Mouse (Mus musculus) splenic B cell, adult 2 months (primary cell): Measurements from ENCODE around the gene Zfp560.
"Not testable (repeated sequence)": the region's sequence is repeated elsewhere in the genome, so short reads cannot be mapped to it uniquely, and the experiment has no call there.

Source experiments
- DNase-seq: peaks from one replicate; pipeline ENCODE4 v3.0.0-alpha.2; 2011; ENCODE audit warnings: low read depth, low spot score
- H3K27me3 ChIP-seq: 2 replicates; pipeline ENCODE4 v1.6.1; 2012; ENCODE audit warnings: mild to moderate bottlenecking, low read length, moderate library complexity, mixed read lengths; ENCODE audit not compliant: control insufficient read depth, poor library complexity, insufficient read depth, severe bottlenecking
- H3K36me3 ChIP-seq: 2 replicates; pipeline ENCODE4 v1.6.1; 2012; ENCODE audit warnings: mild to moderate bottlenecking, low read length, moderate library complexity, mixed read lengths; ENCODE audit not compliant: control insufficient read depth, poor library complexity, insufficient read depth, severe bottlenecking

Zfp560 gene

DNA sequence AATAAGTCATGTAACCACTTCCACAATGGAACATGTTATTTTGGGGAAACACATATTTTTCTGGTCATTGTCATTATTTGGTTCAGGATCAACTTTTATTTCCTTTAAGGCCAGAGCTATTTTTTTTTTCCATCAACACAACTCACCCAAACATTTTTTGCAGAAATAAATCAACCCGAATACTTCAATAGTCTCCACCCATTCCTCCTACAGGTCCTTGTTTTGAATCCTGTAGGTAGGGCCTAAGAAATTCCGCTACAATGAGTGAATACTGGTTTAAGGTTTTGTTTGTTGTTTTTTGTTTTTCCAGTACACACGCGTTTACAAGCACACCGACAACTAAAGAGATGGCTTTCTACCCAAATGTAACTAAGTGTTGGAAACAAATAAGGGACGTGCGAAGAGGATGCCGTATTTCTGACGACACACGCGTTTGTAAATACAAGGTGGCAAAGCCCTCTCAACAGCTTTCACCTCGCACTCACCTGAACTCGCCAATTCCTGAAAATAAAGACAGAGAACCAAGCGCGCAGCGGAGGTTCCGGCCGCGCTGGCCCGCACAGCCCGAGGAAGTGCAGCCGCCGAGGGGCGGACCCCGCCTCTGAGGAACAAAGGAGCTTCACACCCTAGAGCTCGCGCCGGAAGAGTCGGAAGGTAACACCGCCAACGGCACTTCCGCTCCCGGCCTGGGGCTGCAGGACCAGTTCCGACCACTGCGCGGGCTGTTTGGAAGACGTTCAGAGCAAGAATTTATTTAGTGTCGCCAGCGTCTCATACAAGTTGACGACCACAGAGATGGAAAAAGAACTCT is at the start of gene Zfp560:
Zfp560 (minus strand) TSS at position 646 of the 811 bp plus-strand sequence.
- peak; percentile 93 for DNase-seq
- no peaks in the 10 kb centered on the region for H3K27me3 ChIP-seq
- no peaks in the 10 kb centered on the region for H3K36me3 ChIP-seq

GRCm38 (mm10) chr9:20430004-20430403 is 45.0 kb upstream of the Zfp560 start:
- DNase-seq = no peak
- Histone ChIP-seq H3K36me3 (no peaks in the 10 kb centered on the region), H3K27me3 (no peaks in the 10 kb centered on the region)

GRCm38 (mm10) chr9:20411460-20411859 is 26.5 kb upstream of the Zfp560 start:
- no peak for DNase-seq
- H3K36me3 ChIP-seq = no peaks in the 10 kb centered on the region

GRCm38 (mm10) chr9:20409319-20409718 is 24.3 kb upstream of the Zfp560 start:
- DNase-seq = no peak
- no peaks in the 10 kb centered on the region for H3K36me3 ChIP-seq
- no peaks in the 10 kb centered on the region; the same call in 1 of the 2 replicates for H3K27me3 ChIP-seq

More at GRCm38 (mm10) chr9:20411460-20411859, 26.5 kb upstream of the Zfp560 start:
- H3K27me3 ChIP-seq = no peaks in the 10 kb centered on the region; the same call in 1 of the 2 replicates

- DNase-seq = no peak
- Histone ChIP-seq H3K27me3 (no peaks in the 10 kb centered on the region), H3K36me3 (no peaks in the 10 kb centered on the region)
Observed at GRCm38 (mm10) chr9:20385343-20385703, 346 bp upstream of the Zfp560 start.

DNA sequence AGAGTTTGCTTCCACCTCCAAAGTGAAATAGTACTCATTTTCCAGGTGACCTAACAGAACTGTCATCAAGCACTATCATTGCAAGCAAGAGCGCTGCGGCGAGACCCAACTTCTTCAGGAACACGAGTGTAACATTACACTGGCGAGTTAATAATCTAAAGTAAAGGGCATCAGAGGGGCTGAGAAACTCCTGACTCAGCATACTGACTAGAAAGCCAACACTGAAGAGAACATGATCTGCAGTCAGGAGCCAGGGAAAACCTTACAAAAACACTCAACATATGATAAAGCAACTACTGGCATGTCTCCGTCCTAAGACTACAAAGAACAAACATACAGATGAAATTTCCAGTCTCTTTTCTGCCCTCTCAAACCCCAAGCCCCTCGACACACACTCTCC is 1.3 kb downstream of the Zfp560 start:
- no peak for DNase-seq
- no peaks in the 10 kb centered on the region for H3K36me3 ChIP-seq
- no peaks in the 10 kb centered on the region for H3K27me3 ChIP-seq

DNA sequence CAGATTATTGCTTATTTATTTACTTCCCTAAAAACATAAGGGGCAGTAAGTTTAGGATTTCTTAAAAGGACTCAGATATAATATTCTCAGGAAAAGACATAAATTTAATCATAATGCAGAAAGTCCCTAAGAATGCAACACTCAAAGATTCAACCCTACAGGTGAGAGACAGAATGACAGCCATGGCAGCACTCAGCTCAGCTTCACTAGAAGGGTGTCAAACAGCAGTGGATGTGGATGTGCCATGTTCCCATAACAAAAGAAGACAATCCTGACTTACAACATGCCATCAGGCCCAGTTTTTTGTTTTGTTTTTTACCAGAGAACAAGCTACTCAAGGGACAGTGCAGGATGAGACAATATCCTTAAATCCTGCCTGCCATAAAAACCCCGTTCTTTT is 10.3 kb downstream of the Zfp560 start:
- no peaks in the 10 kb centered on the region for H3K36me3 ChIP-seq
- DNase-seq = no peak
- H3K27me3 ChIP-seq = no peaks in the 10 kb centered on the region

DNA sequence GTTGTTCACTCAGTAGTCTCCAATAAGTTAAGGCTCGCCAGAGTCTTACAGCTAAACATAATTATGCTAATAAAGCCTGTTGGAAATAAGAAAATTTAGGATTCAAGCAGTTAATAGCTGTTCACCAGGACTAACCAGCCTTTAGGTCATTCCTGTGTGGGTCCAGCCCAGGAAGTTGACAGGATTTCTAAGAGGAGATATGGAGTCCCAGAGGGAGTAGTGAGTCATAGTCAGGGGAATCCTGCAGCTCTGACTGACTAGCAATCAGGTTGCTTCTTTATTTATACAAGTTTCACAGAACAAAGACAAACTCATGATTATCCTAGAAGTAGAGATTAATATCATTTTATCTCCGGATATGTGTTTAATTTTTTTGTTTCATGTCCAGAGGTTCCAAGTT is 17.7 kb downstream of the Zfp560 start:
- Histone ChIP-seq H3K36me3 (no peaks in the 10 kb centered on the region), H3K27me3 (no peaks in the 10 kb centered on the region)
- no peak for DNase-seq

GRCm38 (mm10) chr9:20348501-20348900 is 36.5 kb downstream of the Zfp560 start:
- peaks cover 11% of the 10 kb centered on the region; the same call in 1 of the 2 replicates for H3K36me3 ChIP-seq
- H3K27me3 ChIP-seq = no peaks in the 10 kb centered on the region
- DNase-seq = no peak

DNA sequence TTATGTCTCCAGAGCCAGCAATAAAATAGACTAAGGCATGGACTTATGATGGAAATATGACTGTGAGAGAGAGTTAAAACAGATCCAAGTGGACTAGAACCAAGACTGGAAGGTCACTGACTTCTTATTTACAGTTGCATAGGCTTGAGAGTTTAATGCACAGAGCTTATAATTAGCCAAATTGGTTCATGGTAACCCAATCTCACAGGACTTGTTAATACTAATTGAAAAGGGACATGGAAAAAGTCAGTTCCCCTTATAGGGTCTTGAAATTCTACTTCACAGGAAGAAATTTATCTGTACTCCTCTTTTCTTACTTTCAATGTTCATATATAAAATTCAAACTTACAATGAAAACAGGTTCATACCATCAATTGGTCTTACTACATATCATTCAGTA is 49.0 kb downstream of the Zfp560 start, which contains the start of gene Olfr18:
Olfr18 (minus strand) TSS at position 101 of the 400 bp plus-strand sequence.
- no peak for DNase-seq
- Histone ChIP-seq H3K36me3 (no peaks in the 10 kb centered on the region), H3K27me3 (no peaks in the 10 kb centered on the region)

- no peak for DNase-seq
- H3K27me3 ChIP-seq = no peaks in the 10 kb centered on the region
- H3K36me3 ChIP-seq = no peaks in the 10 kb centered on the region
Observed at GRCm38 (mm10) chr9:20298232-20298631, 86.7 kb downstream of the Zfp560 start, which contains the start of gene Olfr873. TSS of gene Olfr873 (plus strand) at chr9:20298532.

DNA sequence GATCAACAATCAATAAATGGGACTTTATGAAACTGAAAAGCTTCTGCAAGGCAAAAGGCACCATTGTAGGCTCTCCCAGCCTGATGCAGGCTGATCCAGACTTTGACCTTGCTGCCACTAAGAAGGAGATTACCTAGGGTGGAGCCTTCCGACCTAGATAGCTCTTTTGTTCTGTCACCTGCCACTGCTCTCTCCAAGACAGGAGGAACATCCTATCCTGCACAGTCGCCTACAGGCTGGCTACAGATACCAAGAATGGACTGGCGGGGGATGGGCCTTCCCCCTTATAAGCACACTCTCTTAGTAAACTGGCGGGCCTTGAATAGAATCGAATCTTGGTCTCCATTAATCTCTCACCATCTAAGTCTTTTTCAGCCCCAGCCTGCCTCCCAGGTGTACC is 89.4 kb downstream of the Zfp560 start:
- DNase-seq, H3K27me3 ChIP-seq, H3K36me3 ChIP-seq: not testable (repeated sequence)
